Mouse (Mus musculus): ENCODE data around the gene Pdzk1ip1. TPM values are rescaled to one million over a fixed set of nuclear protein-coding genes. Genes with fewer than 3 reads are reported as not detected.

Pdzk1ip1 gene
- total and polyA plus RNA-seq, 3 experiments = 0.55 TPM; not detected in 2

- in situ Hi-C loops (cut with MboI; ENCODE audit: low pct_ligation_motif_present, low pct_unique_long_range_greater_than_20kb, low sequenced_read_pairs) = loop anchor here (25.0 kb wide), 1 partner anchor 430 kb away; no protein-coding TSS in a partner anchor
- H3K27me3 ChIP-seq (replicated peaks) = peaks cover 98% of the 10 kb centered on the region
- no peak overlapping the region for H3K27ac ChIP-seq (ENCODE audit: insufficient read depth, low read depth)
- dilution Hi-C loops (cut with MboI; ENCODE audit: extremely low pct_ligation_motif_present, extremely low pct_unique_long_range_greater_than_20kb, low sequenced_read_pairs) = no loop called here
- no peak overlapping the region for H3K9ac ChIP-seq (ENCODE audit: insufficient read depth, low read depth)
- TF ChIP-seq ETS1 (conservative IDR thresholded peaks at IDR 0.05; ENCODE audit: low read depth, low read length) = no peak
- TF ChIP-seq SIN3A (IDR thresholded peaks at IDR 0.05; ENCODE audit: low read length) = no peak
- no peak for TF ChIP-seq MAX (IDR thresholded peaks at IDR 0.05; ENCODE audit: low read length)
- no peaks in the 10 kb centered on the region for H3K36me3 ChIP-seq (replicated peaks in 1 of 2; ENCODE audit: control insufficient read depth in 1 of 2, insufficient read depth in 1 of 2, low read length in 1 of 2)
- H3K4me3 ChIP-seq (replicated peaks in 1 of 3; ENCODE audit: low read depth in 2 of 3, low read length in 2 of 3, poor library complexity in 1 of 3) = no peak overlapping the region
- peaks cover 0 to 6% of the 10 kb centered on the region in 2 experiments; a peak in 2 of 4 replicates for H3K4me1 ChIP-seq (ENCODE audit: control insufficient read depth in 1 of 2, insufficient read depth in 2 of 2)
- no peak for DNase-seq (ENCODE audit: extremely low read depth)
- no peaks in the 10 kb centered on the region for H3K79me2 ChIP-seq (replicated peaks; ENCODE audit: control insufficient read depth, extremely low read depth, insufficient read depth, poor library complexity, severe bottlenecking)
- no peak overlapping the region for H3K4me2 ChIP-seq (ENCODE audit: insufficient read depth, low read depth, poor library complexity, severe bottlenecking)
- H3K9me3 ChIP-seq (replicated peaks; ENCODE audit: low read length) = no peaks in the 10 kb centered on the region
Measured at GRCm38 (mm10) chr4:115091806-115092205, 3.3 kb downstream of the Pdzk1ip1 start.

- dilution Hi-C loops (cut with MboI; ENCODE audit: extremely low pct_ligation_motif_present, extremely low pct_unique_long_range_greater_than_20kb, low sequenced_read_pairs) (no loop called here), in situ Hi-C loops (cut with MboI; ENCODE audit: low pct_ligation_motif_present, low pct_unique_long_range_greater_than_20kb, low sequenced_read_pairs) (loop anchor here (25.0 kb wide), 1 partner anchor 431 kb away; no protein-coding TSS in a partner anchor)
- no peak for TF ChIP-seq SIN3A (IDR thresholded peaks at IDR 0.05; ENCODE audit: low read length)
- no peak for TF ChIP-seq PAX5 (IDR thresholded peaks at IDR 0.05; ENCODE audit: low read length)
- no peak for TF ChIP-seq RAD21 (IDR thresholded peaks at IDR 0.05; ENCODE audit: low read depth, low read length)
- no peak for TF ChIP-seq JUND (conservative IDR thresholded peaks at IDR 0.05; ENCODE audit: low read depth, low read length)
- no peak for TF ChIP-seq MAX (IDR thresholded peaks at IDR 0.05; ENCODE audit: low read length)
- no peak for TF ChIP-seq SMC3 (IDR thresholded peaks at IDR 0.05; ENCODE audit: low read depth, low read length)
- no peak for TF ChIP-seq RCOR1 (conservative IDR thresholded peaks at IDR 0.05; ENCODE audit: low read depth, low read length)
- no peak for TF ChIP-seq CTCF (conservative IDR thresholded peaks at IDR 0.05 in 1 of 2, IDR thresholded peaks at IDR 0.05 in 1 of 2; ENCODE audit: low read depth in 2 of 2, low read length in 2 of 2)
- TF ChIP-seq TCF12 (IDR thresholded peaks at IDR 0.05; ENCODE audit: low read depth, low read length) = no peak
- TF ChIP-seq KAT2A (IDR thresholded peaks at IDR 0.05; ENCODE audit: insufficient replicate concordance, low read length) = no peak
- TF ChIP-seq MAZ (IDR thresholded peaks at IDR 0.05; ENCODE audit: low read depth, low read length) = no peak
- no peak for TF ChIP-seq ZNF384 (IDR thresholded peaks at IDR 0.05; ENCODE audit: low read depth, low read length)
- TF ChIP-seq CHD2 (IDR thresholded peaks at IDR 0.05; ENCODE audit: low read length) = no peak
- no peak for TF ChIP-seq ELF1 (IDR thresholded peaks at IDR 0.05; ENCODE audit: low read depth, low read length)
- no peak for TF ChIP-seq MYC (IDR thresholded peaks at IDR 0.05; ENCODE audit: low read depth, low read length)
Measured at GRCm38 (mm10) chr4:115093331-115093864, 4.9 kb downstream of the Pdzk1ip1 start.

More at GRCm38 (mm10) chr4:115093331-115093864, 4.9 kb downstream of the Pdzk1ip1 start:
- H3K9me3 ChIP-seq (replicated peaks; ENCODE audit: low read length) = no peaks in the 10 kb centered on the region
- no peak overlapping the region for H3K27ac ChIP-seq (ENCODE audit: insufficient read depth, low read depth)
- H3K9ac ChIP-seq (ENCODE audit: insufficient read depth, low read depth) = no peak overlapping the region
- H3K27me3 ChIP-seq (replicated peaks) = peaks cover 96% of the 10 kb centered on the region
- no peaks in the 10 kb centered on the region for H3K79me2 ChIP-seq (replicated peaks; ENCODE audit: control insufficient read depth, extremely low read depth, insufficient read depth, poor library complexity, severe bottlenecking)
- H3K4me3 ChIP-seq (replicated peaks in 1 of 3; ENCODE audit: low read depth in 2 of 3, low read length in 2 of 3, poor library complexity in 1 of 3) = no peak overlapping the region
- DNase-seq (ENCODE audit: extremely low read depth) = no peak
- peaks cover 4 to 9% of the 10 kb centered on the region in 2 experiments; a peak in 3 of 4 replicates for H3K4me1 ChIP-seq (ENCODE audit: control insufficient read depth in 1 of 2, insufficient read depth in 2 of 2)
- H3K4me2 ChIP-seq (ENCODE audit: insufficient read depth, low read depth, poor library complexity, severe bottlenecking) = no peak overlapping the region
- no peaks in the 10 kb centered on the region for H3K36me3 ChIP-seq (replicated peaks in 1 of 2; ENCODE audit: control insufficient read depth in 1 of 2, insufficient read depth in 1 of 2, low read length in 1 of 2)
